Mouse (Mus musculus): Measurements from ENCODE around the gene Fbxo22.

- TF ChIP-seq CTCF (IDR thresholded peaks at IDR 0.05; ENCODE audit: extremely low read depth, insufficient read depth, low read length) (no peak), POLR2A (IDR thresholded peaks at IDR 0.05; ENCODE audit: extremely low read depth, insufficient read depth, low read length) (no peak)
These were observed 7.4 kb downstream of the Fbxo22 start for GRCm38 (mm10) chr9:55216078-55216477.

Data from cortical plate, adult 2 months (tissue).